Mouse (Mus musculus) gastrocnemius, adult 18-20 months (tissue): Measurements from ENCODE around the gene Scrn3. TPM values are rescaled to one million over a fixed set of nuclear protein-coding genes. Genes with fewer than 3 reads are reported as not detected.
A peak's percentile ranks its signal among the peaks of the same experiment; 100 is the strongest.

ENCODE experiments used
- DNase-seq: peaks from one replicate; pipeline ENCODE4 v3.0.0; 2021; ENCODE audit warnings: low spot score
- total RNA-seq, 2 experiments: library from RNA; stranded (reverse); gene quantifications; 2 replicates each; pipeline ENCODE4 v1.2.3; 2021

The Scrn3 gene
- total RNA-seq, 2 experiments from 2014 or later, result 55.5 to 57.9 TPM

GRCm38 (mm10) chr2:73313117-73313501, 708 bp downstream of the Scrn3 start:
- peak; percentile 45 for DNase-seq

- DNase-seq, result no peak
Measured at GRCm38 (mm10) chr2:73314311-73314710, 1.9 kb downstream of the Scrn3 start.

GRCm38 (mm10) chr2:73317426-73317825, 5.0 kb downstream of the Scrn3 start:
- no peak for DNase-seq

GRCm38 (mm10) chr2:73319218-73319617, 6.8 kb downstream of the Scrn3 start:
- no peak for DNase-seq

GRCm38 (mm10) chr2:73322991-73323390, 10.6 kb downstream of the Scrn3 start:
- no peak for DNase-seq

- peak; percentile 9 for DNase-seq
Measured at GRCm38 (mm10) chr2:73325871-73326270, 13.5 kb downstream of the Scrn3 start.

GRCm38 (mm10) chr2:73335949-73336348, 23.5 kb downstream of the Scrn3 start:
- no peak for DNase-seq

GRCm38 (mm10) chr2:73338415-73338814, 26.0 kb downstream of the Scrn3 start:
- DNase-seq, result no peak

GRCm38 (mm10) chr2:73343701-73344100, 31.3 kb downstream of the Scrn3 start:
- DNase-seq, result no peak

GRCm38 (mm10) chr2:73345204-73345603, 32.8 kb downstream of the Scrn3 start:
- DNase-seq, result no peak

- no peak for DNase-seq
Measured at GRCm38 (mm10) chr2:73346345-73347086, 34.1 kb downstream of the Scrn3 start.

GRCm38 (mm10) chr2:73347136-73347535, 34.7 kb downstream of the Scrn3 start:
- DNase-seq, result no peak

GRCm38 (mm10) chr2:73347766-73348165, 35.4 kb downstream of the Scrn3 start:
- DNase-seq, result no peak

GRCm38 (mm10) chr2:73348221-73348620, 35.8 kb downstream of the Scrn3 start:
- DNase-seq, result no peak

GRCm38 (mm10) chr2:73351496-73351895, 39.1 kb downstream of the Scrn3 start:
- DNase-seq, result peak; percentile 20

- DNase-seq, result peak; percentile 18
Measured at GRCm38 (mm10) chr2:73351927-73352374, 39.5 kb downstream of the Scrn3 start.

- DNase-seq, result no peak
Measured at GRCm38 (mm10) chr2:73357004-73357403, 44.6 kb downstream of the Scrn3 start.

GRCm38 (mm10) chr2:73359941-73360340, 47.5 kb downstream of the Scrn3 start:
- no peak for DNase-seq

GRCm38 (mm10) chr2:73360536-73360935, 48.1 kb downstream of the Scrn3 start:
- no peak for DNase-seq

GRCm38 (mm10) chr2:73363448-73363847, 51.0 kb downstream of the Scrn3 start:
- DNase-seq, result no peak

GRCm38 (mm10) chr2:73371530-73372335, 59.3 kb downstream of the Scrn3 start:
- no peak for DNase-seq

- no peak for DNase-seq
Measured at GRCm38 (mm10) chr2:73378326-73378725, 65.9 kb downstream of the Scrn3 start.

GRCm38 (mm10) chr2:73379656-73380055, 67.3 kb downstream of the Scrn3 start:
- no peak for DNase-seq
